Mouse (Mus musculus): ENCODE measurements around the gene Lamtor5. TPM values are rescaled to one million over a fixed set of nuclear protein-coding genes. Genes with fewer than 3 reads are reported as not detected.

Gene Lamtor5
- 190 and 230 TPM in 2 replicates for polyA plus RNA-seq (2014; fragmentation: Nextera tagmentation; extraction: Ambion mirVana)

DNA sequence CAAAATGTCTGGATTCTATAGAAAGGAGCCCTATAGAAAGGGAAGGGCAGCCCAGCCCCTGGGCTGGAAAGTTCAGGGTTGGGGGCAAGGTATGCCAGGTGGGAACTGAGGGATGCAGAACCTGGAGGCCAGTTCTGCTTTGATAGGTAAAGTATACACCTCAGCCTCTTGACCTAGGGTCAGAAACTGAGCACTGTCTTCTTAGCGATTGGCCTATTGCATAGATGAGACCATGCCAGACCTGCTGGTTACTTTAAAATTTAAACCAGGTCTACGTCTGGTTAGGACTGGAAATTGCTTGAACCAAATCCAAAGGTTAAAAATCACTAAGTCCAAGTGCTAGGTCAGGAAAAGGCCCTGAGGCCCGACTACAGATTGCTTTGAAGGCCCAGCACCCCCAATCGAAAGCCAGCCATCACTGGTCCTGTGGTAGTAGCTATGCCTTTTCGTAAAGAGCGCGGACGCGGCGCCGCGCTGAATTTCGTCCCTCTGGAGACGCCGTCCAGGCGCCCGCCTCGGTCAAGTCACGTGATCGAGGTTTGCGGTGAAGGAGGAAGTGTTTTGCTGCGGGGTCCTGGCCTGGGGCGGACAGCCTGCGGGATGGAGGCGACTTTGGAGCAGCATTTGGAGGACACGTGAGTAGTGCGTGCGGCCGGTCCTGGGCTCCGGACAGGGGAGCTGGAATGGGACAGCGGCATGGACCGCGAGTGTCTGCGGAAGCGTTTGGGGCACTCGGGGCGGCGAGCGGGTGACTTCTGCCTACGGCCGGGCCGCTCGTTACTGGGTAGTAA, at the start of gene Lamtor5:
Gene Lamtor5 (plus strand): TSS at position 380 of the 791 bp plus-strand sequence.
- H3K4me2 ChIP-seq (replicated peaks; ENCODE audit: low read depth, low read length) = peak within 1 kb of the TSS; percentile 68
- peak within 1 kb of the TSS; percentile 74 for H3K9ac ChIP-seq (ENCODE audit: low read depth, low read length)
- H3K27me3 ChIP-seq (ENCODE audit: control insufficient read depth, insufficient read depth, low read length) = no peaks in the 10 kb centered on the region
- H3K9me3 ChIP-seq (ENCODE audit: control insufficient read depth, low read length) = no peaks in the 10 kb centered on the region
- ATAC-seq (ENCODE audit: low FRiP score, low TSS enrichment) = peak; percentile 86
- H3K4me1 ChIP-seq (ENCODE audit: control insufficient read depth, insufficient read depth, low read length) = peaks cover 6% of the 10 kb centered on the region; the same call in 1 of the 2 replicates
- peaks cover 17% of the 10 kb centered on the region; the same call in 1 of the 2 replicates for H3K36me3 ChIP-seq (ENCODE audit: control insufficient read depth, insufficient read depth, low read length)
- 3% methylated on average over 43 of the region's 43 CpGs for WGBS
- peak within 1 kb of the TSS; percentile 79 for H3K4me3 ChIP-seq (ENCODE audit: low read length)
- no peak within 1 kb of the TSS for H3K27ac ChIP-seq (ENCODE audit: low read depth, low read length)

DNA sequence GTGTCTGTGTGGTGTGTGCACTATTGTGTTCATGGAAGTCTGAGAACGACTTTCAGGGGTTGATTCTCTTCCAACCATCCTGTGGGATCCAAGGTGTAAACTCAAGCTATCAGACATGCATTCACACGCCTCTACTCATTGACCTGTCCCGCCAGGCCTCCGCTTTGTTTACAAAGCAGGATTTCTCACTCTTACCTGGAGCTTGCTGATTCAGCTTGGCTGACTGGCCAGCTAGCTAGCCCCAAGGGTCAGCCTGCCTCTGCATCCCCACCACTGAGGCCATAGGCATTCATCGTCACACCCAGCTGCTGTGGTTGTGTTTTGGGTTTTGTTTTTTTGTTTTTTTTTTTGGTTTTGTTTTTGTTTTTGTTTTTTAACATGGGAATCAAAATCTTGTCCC, 49.4 kb upstream of the Lamtor5 start:
- H3K9me3 ChIP-seq (ENCODE audit: control insufficient read depth, low read length) = peaks cover 2% of the 10 kb centered on the region; the same call in 1 of the 2 replicates
- peaks cover 6% of the 10 kb centered on the region for H3K4me1 ChIP-seq (ENCODE audit: control insufficient read depth, insufficient read depth, low read length)
- no peak overlapping the region for H3K4me3 ChIP-seq (ENCODE audit: low read length)
- WGBS = 81% methylated on average over 5 of the region's 5 CpGs
- no peaks in the 10 kb centered on the region for H3K36me3 ChIP-seq (ENCODE audit: control insufficient read depth, insufficient read depth, low read length)
- no peak overlapping the region for H3K4me2 ChIP-seq (replicated peaks; ENCODE audit: low read depth, low read length)
- ATAC-seq (ENCODE audit: low FRiP score, low TSS enrichment) = no peak
- H3K27me3 ChIP-seq (ENCODE audit: control insufficient read depth, insufficient read depth, low read length) = no peaks in the 10 kb centered on the region
- H3K27ac ChIP-seq (ENCODE audit: low read depth, low read length) = no peak overlapping the region
- H3K9ac ChIP-seq (ENCODE audit: low read depth, low read length) = no peak overlapping the region

DNA sequence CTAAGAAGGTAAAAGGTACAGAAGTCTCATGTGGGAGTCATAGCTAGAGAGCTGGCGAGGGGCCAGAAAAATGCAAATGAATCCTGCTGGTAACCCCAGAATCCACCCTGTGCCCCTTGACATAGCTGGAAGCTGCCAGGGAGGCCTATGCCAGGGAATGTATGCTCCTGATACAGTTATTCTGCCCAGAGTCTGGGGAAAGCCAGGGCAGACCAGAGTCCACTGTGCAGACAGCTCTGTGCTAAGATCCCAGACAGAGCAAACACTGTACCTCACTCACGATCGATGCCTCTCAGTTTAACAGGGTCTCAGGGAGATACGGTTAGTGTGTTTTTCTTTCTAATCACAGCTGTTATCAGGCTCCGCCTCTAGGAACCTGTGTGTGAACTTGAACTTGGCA, 48.8 kb upstream of the Lamtor5 start:
- Histone ChIP-seq H3K9ac (ENCODE audit: low read depth, low read length) (no peak overlapping the region), H3K27me3 (ENCODE audit: control insufficient read depth, insufficient read depth, low read length) (no peaks in the 10 kb centered on the region), H3K9me3 (ENCODE audit: control insufficient read depth, low read length) (no peaks in the 10 kb centered on the region), H3K4me1 (ENCODE audit: control insufficient read depth, insufficient read depth, low read length) (peaks cover 6% of the 10 kb centered on the region), H3K4me2 (replicated peaks; ENCODE audit: low read depth, low read length) (no peak overlapping the region), H3K36me3 (ENCODE audit: control insufficient read depth, insufficient read depth, low read length) (no peaks in the 10 kb centered on the region), H3K27ac (ENCODE audit: low read depth, low read length) (no peak overlapping the region), H3K4me3 (ENCODE audit: low read length) (no peak overlapping the region)
- WGBS = 41% methylated on average over 5 of the region's 5 CpGs
- no peak for ATAC-seq (ENCODE audit: low FRiP score, low TSS enrichment)

DNA sequence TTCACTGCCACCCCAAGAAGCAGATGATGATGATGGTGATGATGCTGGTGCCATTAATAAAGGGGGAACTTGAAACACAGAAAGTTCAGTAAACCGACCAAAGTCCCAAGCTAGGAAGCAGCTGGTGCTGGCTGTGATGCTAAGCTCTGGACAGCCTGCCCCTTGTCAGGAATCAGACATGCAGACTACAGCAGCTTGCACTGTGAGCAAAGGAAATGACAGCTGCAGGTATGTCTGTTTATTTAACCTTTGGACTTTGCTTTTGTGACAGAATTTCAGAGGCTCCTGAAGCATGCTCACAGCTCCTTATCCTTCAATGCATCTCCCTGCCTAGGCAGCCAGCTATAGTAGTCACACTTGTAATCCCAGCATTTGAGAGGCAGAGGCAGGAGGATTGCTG, 48.1 kb upstream of the Lamtor5 start, which contains the start of gene A630076J17Rik:
Gene A630076J17Rik (plus strand): TSS at position 88 of the 400 bp plus-strand sequence.
- Histone ChIP-seq H3K4me2 (replicated peaks; ENCODE audit: low read depth, low read length) (no peak within 1 kb of the TSS), H3K27me3 (ENCODE audit: control insufficient read depth, insufficient read depth, low read length) (no peaks in the 10 kb centered on the region), H3K27ac (ENCODE audit: low read depth, low read length) (no peak within 1 kb of the TSS), H3K9me3 (ENCODE audit: control insufficient read depth, low read length) (no peaks in the 10 kb centered on the region), H3K4me3 (ENCODE audit: low read length) (no peak within 1 kb of the TSS), H3K36me3 (ENCODE audit: control insufficient read depth, insufficient read depth, low read length) (no peaks in the 10 kb centered on the region), H3K4me1 (ENCODE audit: control insufficient read depth, insufficient read depth, low read length) (peaks cover 6% of the 10 kb centered on the region), H3K9ac (ENCODE audit: low read depth, low read length) (no peak within 1 kb of the TSS)
- 19% methylated on average over 1 of the region's 1 CpGs for WGBS
- no peak for ATAC-seq (ENCODE audit: low FRiP score, low TSS enrichment)

DNA sequence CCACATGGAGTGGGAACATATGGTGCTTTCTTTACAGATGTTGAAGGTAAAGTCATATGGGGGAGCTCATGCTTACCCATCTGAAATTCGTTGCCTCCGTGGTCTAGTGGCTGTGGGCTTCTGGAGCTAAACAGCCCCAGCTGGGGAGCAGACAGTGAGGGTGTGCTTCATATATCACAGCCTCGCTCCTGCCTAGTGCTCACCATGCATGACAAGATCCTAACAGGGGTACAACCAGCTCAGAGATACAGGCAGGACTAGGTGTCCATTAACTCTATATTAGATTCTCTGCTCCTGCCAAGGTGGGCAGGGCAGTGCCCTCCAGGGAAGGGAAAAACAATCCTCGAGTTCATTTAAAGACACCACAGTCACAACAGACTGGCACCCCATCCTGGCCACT, 47.5 kb upstream of the Lamtor5 start:
- no peak overlapping the region for H3K27ac ChIP-seq (ENCODE audit: low read depth, low read length)
- peaks cover 6% of the 10 kb centered on the region for H3K4me1 ChIP-seq (ENCODE audit: control insufficient read depth, insufficient read depth, low read length)
- no peak overlapping the region for H3K9ac ChIP-seq (ENCODE audit: low read depth, low read length)
- H3K9me3 ChIP-seq (ENCODE audit: control insufficient read depth, low read length) = no peaks in the 10 kb centered on the region
- H3K36me3 ChIP-seq (ENCODE audit: control insufficient read depth, insufficient read depth, low read length) = no peaks in the 10 kb centered on the region
- ATAC-seq (ENCODE audit: low FRiP score, low TSS enrichment) = peak; percentile 68
- H3K4me2 ChIP-seq (replicated peaks; ENCODE audit: low read depth, low read length) = no peak overlapping the region
- H3K4me3 ChIP-seq (ENCODE audit: low read length) = no peak overlapping the region
- WGBS = 32% methylated on average over 4 of the region's 4 CpGs
- no peaks in the 10 kb centered on the region for H3K27me3 ChIP-seq (ENCODE audit: control insufficient read depth, insufficient read depth, low read length)

DNA sequence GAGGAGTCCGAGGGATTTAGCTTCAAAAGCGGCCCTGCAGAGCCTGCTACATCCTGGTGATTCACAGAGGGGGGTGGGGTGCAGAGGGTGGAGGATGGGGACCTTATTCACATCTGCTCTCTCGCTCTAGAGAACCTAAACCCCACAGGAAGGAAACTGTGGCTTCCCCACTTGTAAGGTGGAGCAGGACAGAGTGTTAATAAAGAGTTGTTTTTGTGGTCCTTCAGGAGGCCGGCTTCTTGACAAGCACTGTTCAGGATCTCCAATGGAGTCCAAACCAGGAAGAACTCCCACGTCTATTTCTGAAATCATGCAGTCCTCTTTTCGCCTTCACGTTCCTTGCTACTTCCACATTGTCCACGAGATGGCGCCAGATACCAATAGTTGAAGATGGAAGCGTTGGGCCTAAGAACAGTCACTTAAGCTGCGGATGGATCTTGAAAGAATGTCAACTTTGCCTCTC, 45.3 kb upstream of the Lamtor5 start:
- WGBS = 8% methylated on average over 11 of the region's 11 CpGs
- H3K9ac ChIP-seq (ENCODE audit: low read depth, low read length) = no peak overlapping the region
- H3K4me2 ChIP-seq (replicated peaks; ENCODE audit: low read depth, low read length) = no peak overlapping the region
- H3K9me3 ChIP-seq (ENCODE audit: control insufficient read depth, low read length) = no peaks in the 10 kb centered on the region
- no peaks in the 10 kb centered on the region for H3K27me3 ChIP-seq (ENCODE audit: control insufficient read depth, insufficient read depth, low read length)
- no peak overlapping the region for H3K27ac ChIP-seq (ENCODE audit: low read depth, low read length)
- peak; percentile 32; the same call in 1 of the 2 replicates for ATAC-seq (ENCODE audit: low FRiP score, low TSS enrichment)
- no peak overlapping the region for H3K4me3 ChIP-seq (ENCODE audit: low read length)
- H3K36me3 ChIP-seq (ENCODE audit: control insufficient read depth, insufficient read depth, low read length) = no peaks in the 10 kb centered on the region
- H3K4me1 ChIP-seq (ENCODE audit: control insufficient read depth, insufficient read depth, low read length) = peaks cover 6% of the 10 kb centered on the region

DNA sequence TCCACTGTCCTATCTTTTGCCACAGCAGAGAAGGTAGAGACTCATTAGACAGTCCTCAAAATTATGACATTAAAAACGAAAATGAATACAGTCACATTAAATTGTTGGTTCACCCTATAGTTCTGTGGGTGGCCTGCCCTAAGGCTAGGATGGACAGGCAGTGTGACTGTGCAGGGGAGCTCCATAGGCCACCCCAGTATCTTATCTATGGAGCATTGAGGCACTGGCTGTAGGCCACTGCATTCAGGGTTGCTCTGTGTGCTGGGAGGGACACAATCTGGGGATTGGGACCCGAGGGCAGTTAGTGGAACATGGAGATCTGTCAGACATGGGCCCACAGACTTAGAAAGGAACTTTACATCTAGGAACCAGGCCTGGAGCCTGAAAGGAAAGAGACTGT, 44.7 kb upstream of the Lamtor5 start:
- no peaks in the 10 kb centered on the region for H3K27me3 ChIP-seq (ENCODE audit: control insufficient read depth, insufficient read depth, low read length)
- H3K4me1 ChIP-seq (ENCODE audit: control insufficient read depth, insufficient read depth, low read length) = peaks cover 6% of the 10 kb centered on the region
- no peaks in the 10 kb centered on the region for H3K36me3 ChIP-seq (ENCODE audit: control insufficient read depth, insufficient read depth, low read length)
- H3K27ac ChIP-seq (ENCODE audit: low read depth, low read length) = no peak overlapping the region
- H3K4me3 ChIP-seq (ENCODE audit: low read length) = no peak overlapping the region
- no peak overlapping the region for H3K9ac ChIP-seq (ENCODE audit: low read depth, low read length)
- no peak for ATAC-seq (ENCODE audit: low FRiP score, low TSS enrichment)
- H3K9me3 ChIP-seq (ENCODE audit: control insufficient read depth, low read length) = no peaks in the 10 kb centered on the region
- no peak overlapping the region for H3K4me2 ChIP-seq (replicated peaks; ENCODE audit: low read depth, low read length)
- WGBS = 30% methylated on average over 2 of the region's 2 CpGs

DNA sequence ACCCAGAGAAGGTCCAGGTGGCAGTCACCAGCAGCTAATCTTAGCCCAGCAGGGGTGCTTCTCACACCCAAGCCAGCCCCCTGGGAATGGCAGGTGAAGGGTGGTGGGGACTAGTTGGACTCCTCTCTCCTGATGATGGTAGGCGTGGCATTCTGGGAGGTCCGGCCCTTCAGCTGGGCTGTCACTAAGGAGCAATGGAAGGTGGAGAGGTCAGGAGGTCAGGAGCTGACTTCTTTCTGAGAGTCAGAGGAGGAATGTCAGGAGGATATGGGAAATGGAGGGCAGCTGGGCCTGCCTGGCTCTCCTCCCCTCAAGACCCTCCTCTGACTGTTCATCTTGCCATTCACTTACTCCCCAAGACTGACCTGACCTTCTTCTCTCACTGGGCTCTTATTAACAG, 40.6 kb upstream of the Lamtor5 start:
- WGBS = 53% methylated on average over 2 of the region's 2 CpGs

DNA sequence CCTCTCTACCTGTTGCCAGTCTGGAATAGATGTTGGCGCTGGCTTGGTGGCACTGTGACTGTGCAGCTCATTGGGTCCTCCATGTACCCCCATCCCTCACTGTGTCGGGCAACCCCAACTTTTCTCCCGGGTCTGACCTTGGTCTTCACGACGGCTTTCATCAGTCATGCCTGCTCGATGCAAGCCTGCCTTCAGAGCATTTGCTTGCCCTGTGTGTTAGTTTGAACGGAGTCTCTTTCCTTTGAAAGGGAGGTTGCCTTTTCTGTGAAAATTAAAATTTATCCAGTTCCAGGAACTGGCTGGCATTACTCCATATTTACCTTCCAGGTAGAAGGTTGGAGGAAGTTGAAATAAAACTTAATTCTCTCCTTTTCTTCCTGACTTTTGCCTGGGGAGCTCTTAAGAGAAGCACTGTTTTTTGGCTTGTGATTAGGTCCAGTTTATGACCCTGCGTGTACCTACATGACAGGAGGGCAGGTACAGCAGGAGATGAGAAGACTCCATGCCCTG, 40.1 kb upstream of the Lamtor5 start:
- H3K4me3 ChIP-seq (ENCODE audit: low read length) = no peak overlapping the region
- no peak for ATAC-seq (ENCODE audit: low FRiP score, low TSS enrichment)

More for the DNA sequence above, 40.6 kb upstream of the Lamtor5 start:
- ATAC-seq (ENCODE audit: low FRiP score, low TSS enrichment) = no peak
- no peaks in the 10 kb centered on the region for H3K27me3 ChIP-seq (ENCODE audit: control insufficient read depth, insufficient read depth, low read length)
- no peaks in the 10 kb centered on the region for H3K9me3 ChIP-seq (ENCODE audit: control insufficient read depth, low read length)
- no peak overlapping the region for H3K27ac ChIP-seq (ENCODE audit: low read depth, low read length)
- no peak overlapping the region for H3K4me2 ChIP-seq (replicated peaks; ENCODE audit: low read depth, low read length)
- no peaks in the 10 kb centered on the region for H3K4me1 ChIP-seq (ENCODE audit: control insufficient read depth, insufficient read depth, low read length)
- no peak overlapping the region for H3K4me3 ChIP-seq (ENCODE audit: low read length)
- no peak overlapping the region for H3K9ac ChIP-seq (ENCODE audit: low read depth, low read length)
- H3K36me3 ChIP-seq (ENCODE audit: control insufficient read depth, insufficient read depth, low read length) = no peaks in the 10 kb centered on the region

More for the DNA sequence above, 40.1 kb upstream of the Lamtor5 start:
- no peaks in the 10 kb centered on the region for H3K36me3 ChIP-seq (ENCODE audit: control insufficient read depth, insufficient read depth, low read length)
- no peak overlapping the region for H3K9ac ChIP-seq (ENCODE audit: low read depth, low read length)
- no peaks in the 10 kb centered on the region for H3K9me3 ChIP-seq (ENCODE audit: control insufficient read depth, low read length)
- H3K4me2 ChIP-seq (replicated peaks; ENCODE audit: low read depth, low read length) = no peak overlapping the region
- no peak overlapping the region for H3K27ac ChIP-seq (ENCODE audit: low read depth, low read length)
- H3K4me1 ChIP-seq (ENCODE audit: control insufficient read depth, insufficient read depth, low read length) = no peaks in the 10 kb centered on the region
- WGBS = 86% methylated on average over 8 of the region's 8 CpGs
- H3K27me3 ChIP-seq (ENCODE audit: control insufficient read depth, insufficient read depth, low read length) = 0 out of 2 replicates have a peak, but pooled peaks cover 3% of the 10 kb centered on the region
